Mouse (Mus musculus): Measurements from ENCODE around the gene Cope. TPM values are rescaled to one million over a fixed set of nuclear protein-coding genes. Genes with fewer than 3 reads are reported as not detected.

Gene Cope
- polyA plus RNA-seq, 1 experiment from 2014 or later, result 268 TPM

DNA sequence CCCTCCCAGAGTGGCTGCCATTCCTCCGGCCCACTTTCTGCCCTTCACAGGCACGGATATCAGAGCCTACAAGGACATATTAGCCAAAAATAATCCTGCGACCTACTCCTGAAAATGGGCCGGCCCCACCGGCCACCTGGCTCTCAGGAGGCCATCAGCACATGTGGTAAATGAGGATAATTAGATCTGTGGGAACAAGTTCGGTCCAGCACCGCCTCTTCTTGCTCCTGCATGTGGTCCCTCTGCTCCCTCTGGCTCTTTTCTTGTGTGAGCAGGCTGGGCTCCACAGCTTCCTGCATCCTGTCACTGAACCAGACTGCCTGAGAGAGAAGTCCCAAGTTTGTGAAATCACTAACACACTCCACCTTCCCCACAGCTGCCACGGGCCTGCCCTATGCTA, 23.1 kb upstream of the Cope start:
- Histone ChIP-seq H3K9ac (no peak overlapping the region), H3K9me3 (replicated peaks) (no peaks in the 10 kb centered on the region), H3K27ac (no peak overlapping the region), H3K4me2 (no peak overlapping the region), H3K36me3 (ENCODE audit: poor library complexity, severe bottlenecking) (no peaks in the 10 kb centered on the region), H3K27me3 (no peaks in the 10 kb centered on the region), H3K4me1 (peaks cover 14% of the 10 kb centered on the region), H3K4me3 (no peak overlapping the region)
- WGBS, result 69% methylated on average over 8 of the region's 8 CpGs
- ATAC-seq, result no peak

DNA sequence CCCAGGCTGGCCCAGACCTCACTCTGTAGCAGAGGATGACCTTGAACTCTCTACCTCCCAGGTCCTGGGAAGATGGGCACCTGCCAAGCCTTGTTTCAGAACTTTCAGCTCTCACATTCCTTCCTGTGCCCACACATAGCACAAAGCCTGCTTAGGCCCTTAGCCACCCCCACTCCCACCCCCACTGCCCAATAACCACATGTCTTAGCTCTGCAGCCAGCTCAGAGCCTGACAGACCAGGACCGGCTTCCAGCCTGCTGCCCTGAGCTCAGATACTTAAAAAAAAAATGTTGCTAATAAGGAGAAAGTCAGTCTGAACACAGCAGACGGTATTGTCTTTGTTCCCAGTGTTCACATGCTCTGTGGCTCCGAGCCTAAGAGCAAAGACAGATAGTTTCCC, 21.3 kb upstream of the Cope start:
- Histone ChIP-seq H3K4me2 (no peak overlapping the region), H3K4me3 (no peak overlapping the region), H3K9ac (no peak overlapping the region), H3K4me1 (peaks cover 19% of the 10 kb centered on the region), H3K27me3 (no peaks in the 10 kb centered on the region), H3K27ac (no peak overlapping the region), H3K9me3 (replicated peaks) (no peaks in the 10 kb centered on the region), H3K36me3 (ENCODE audit: poor library complexity, severe bottlenecking) (peaks cover 14% of the 10 kb centered on the region)
- ATAC-seq, result no peak
- WGBS, result 29% methylated on average over 3 of the region's 3 CpGs

DNA sequence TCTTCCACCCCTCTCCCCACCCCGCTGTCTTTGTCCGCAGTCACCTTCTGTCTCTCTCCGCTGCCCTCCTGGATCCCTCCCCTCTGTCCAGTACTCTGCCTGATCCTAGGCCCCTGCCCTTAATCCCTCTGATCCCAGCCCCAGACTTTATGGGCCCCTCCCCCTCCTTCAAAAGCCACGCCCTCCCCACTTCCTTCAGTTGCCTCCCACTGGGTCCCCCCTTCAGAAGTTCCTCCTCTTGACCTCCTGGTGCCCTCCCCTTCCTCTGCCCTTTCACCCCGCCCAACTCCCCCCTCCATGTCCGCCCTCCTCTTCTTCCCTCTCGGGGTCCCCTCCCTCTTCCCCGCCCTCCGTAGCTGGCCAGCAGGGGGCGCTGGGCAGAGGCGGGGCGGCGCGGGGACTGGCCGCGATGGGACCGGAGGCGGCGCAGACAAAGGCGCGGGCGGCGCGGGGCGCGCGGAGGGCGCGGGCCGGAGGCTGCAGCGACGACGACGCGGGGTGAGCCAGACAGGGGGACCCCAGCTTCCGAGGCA, 19.6 kb upstream of the Cope start, which contains the start of gene Homer3:
TSS of gene Homer3 (plus strand) at position 225 of the 533 bp plus-strand sequence.
- peak; percentile 91 for ATAC-seq
- peak within 1 kb of the TSS; percentile 62 for H3K27ac ChIP-seq
- H3K4me3 ChIP-seq, result peak within 1 kb of the TSS; percentile 91
- WGBS, result 2% methylated on average over 33 of the region's 36 CpGs
- peaks cover 6% of the 10 kb centered on the region for H3K9me3 ChIP-seq (replicated peaks)
- H3K27me3 ChIP-seq, result no peaks in the 10 kb centered on the region
- peak within 1 kb of the TSS; percentile 91 for H3K4me2 ChIP-seq
- H3K4me1 ChIP-seq, result peaks cover 19% of the 10 kb centered on the region
- peaks cover 30% of the 10 kb centered on the region for H3K36me3 ChIP-seq (ENCODE audit: poor library complexity, severe bottlenecking)
- peak within 1 kb of the TSS; percentile 96 for H3K9ac ChIP-seq

DNA sequence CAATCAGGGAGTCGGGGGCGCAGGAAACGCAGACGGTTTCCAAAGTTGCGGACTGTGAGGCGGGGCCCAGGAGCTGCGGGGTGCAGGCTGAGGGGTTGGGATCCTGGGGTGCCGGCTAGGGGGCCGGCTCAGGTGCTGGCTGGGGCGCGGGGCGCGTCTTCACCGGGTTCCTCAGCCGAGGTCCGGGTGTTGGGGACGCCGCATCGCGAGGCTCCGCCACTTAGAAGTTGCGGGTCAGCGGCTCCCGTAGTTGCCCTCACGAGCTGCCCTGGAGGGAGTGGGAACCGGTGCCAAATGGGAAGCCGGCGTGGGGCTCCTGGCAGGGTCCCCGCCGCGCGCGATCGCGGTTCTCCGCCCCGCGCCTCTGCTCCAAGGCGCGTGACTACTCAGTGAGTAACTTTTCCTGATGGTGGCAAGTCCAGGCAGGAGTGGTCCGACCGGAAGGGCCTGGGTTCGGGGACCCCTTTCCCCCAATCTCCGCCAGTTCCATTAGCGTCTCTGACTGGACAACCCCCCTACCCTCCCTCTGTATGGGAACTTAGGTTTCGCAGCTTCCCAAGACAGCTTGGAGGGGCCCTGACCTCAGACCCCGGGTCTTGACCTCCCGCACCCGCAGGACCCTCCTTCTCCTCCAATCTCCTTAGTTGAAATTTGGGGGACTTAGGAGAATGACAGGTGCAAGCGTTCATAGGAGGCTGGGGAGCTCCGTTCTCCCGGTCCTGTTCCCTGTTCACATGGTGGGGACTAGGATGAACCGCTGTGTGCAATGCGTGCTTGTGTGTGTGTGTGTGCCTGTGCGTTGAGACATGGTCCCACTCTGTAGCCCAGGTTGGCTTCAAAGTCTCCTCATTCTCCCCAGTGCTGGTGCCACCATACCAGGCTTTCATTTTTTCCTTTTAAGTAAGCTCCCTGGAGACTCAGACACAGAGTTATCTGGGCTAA, 18.9 kb upstream of the Cope start:
- Histone ChIP-seq H3K4me3 (peak overlapping the region; percentile 91), H3K36me3 (ENCODE audit: poor library complexity, severe bottlenecking) (peaks cover 38% of the 10 kb centered on the region), H3K4me1 (peaks cover 19% of the 10 kb centered on the region), H3K9me3 (replicated peaks) (peaks cover 6% of the 10 kb centered on the region), H3K9ac (peak overlapping the region; percentile 96), H3K27me3 (no peaks in the 10 kb centered on the region), H3K27ac (peak overlapping the region; percentile 62), H3K4me2 (peak overlapping the region; percentile 91)
- 2% methylated on average over 52 of the region's 55 CpGs for WGBS
- ATAC-seq, result peak; percentile 61

DNA sequence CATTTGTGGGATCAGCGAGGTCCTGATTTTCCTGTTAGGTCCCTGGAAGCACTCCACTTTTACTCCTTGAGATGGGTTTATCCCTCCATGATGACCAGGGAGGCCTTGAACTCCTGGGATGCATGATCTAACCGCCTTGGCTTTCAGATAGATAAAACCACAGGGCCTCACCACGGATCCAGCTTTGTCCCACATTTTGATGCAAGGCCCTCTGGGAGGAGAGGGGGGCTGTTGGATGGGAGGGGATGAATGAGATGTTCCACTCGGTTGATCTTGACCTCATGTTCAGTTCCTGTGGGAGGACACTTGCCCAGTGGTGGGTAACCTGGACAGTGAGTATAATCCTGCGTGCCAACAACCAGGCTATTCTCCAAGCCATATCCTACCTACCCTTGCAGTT, 17.9 kb upstream of the Cope start:
- Histone ChIP-seq H3K27ac (no peak overlapping the region), H3K4me2 (peak overlapping the region; percentile 91), H3K36me3 (ENCODE audit: poor library complexity, severe bottlenecking) (peaks cover 48% of the 10 kb centered on the region), H3K27me3 (no peaks in the 10 kb centered on the region), H3K9ac (no peak overlapping the region), H3K4me1 (peaks cover 19% of the 10 kb centered on the region), H3K4me3 (peak overlapping the region; percentile 91; the same call in 1 of the 2 replicates), H3K9me3 (replicated peaks) (peaks cover 6% of the 10 kb centered on the region)
- WGBS, result 81% methylated on average over 5 of the region's 5 CpGs
- no peak for ATAC-seq

DNA sequence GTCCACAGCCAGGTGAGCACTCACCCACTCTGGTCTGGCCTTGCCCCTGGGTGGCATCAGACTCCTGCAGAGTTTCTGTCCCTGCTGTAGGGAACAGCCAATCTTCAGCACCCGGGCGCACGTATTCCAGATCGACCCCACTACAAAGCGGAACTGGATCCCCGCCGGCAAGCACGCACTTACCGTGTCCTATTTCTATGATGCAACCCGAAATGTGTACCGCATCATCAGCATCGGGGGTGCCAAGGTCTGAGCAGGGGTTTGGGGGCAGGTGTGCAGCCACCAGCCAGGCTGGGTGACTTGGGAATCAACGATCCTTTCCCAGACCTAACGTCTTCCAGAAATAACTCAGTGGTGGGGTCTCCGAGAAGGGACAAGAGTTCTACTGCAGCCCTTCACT, 17.0 kb upstream of the Cope start:
- H3K4me3 ChIP-seq, result no peak overlapping the region
- H3K27me3 ChIP-seq, result no peaks in the 10 kb centered on the region
- H3K27ac ChIP-seq, result no peak overlapping the region
- H3K4me1 ChIP-seq, result peaks cover 19% of the 10 kb centered on the region
- peaks cover 57% of the 10 kb centered on the region for H3K36me3 ChIP-seq (ENCODE audit: poor library complexity, severe bottlenecking)
- ATAC-seq, result no peak
- WGBS, result 96% methylated on average over 15 of the region's 15 CpGs
- peaks cover 6% of the 10 kb centered on the region for H3K9me3 ChIP-seq (replicated peaks)
- no peak overlapping the region for H3K4me2 ChIP-seq
- no peak overlapping the region for H3K9ac ChIP-seq

DNA sequence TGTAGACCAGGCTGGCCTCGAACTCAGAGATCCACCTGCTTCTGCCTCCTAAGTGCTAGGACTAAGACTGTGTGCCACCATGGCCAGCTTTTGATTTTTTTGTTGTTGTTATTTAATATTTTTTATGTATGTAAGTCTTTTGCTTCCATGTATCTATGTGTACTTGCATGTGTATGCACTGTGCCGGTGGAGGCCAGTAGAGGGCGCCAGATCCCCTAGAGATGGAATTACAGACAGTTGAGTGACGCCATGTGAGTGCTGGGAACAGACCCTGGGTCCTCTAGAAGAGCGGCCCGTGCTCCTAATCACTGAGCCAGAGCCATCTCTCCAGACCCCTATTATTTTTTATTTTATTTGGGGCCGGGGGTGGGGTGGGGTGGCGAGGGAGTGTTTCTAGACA, 15.6 kb upstream of the Cope start:
- Histone ChIP-seq H3K36me3 (ENCODE audit: poor library complexity, severe bottlenecking) (peaks cover 71% of the 10 kb centered on the region), H3K4me1 (peaks cover 19% of the 10 kb centered on the region), H3K4me3 (no peak overlapping the region), H3K9me3 (replicated peaks) (peaks cover 6% of the 10 kb centered on the region), H3K27me3 (no peaks in the 10 kb centered on the region), H3K27ac (no peak overlapping the region), H3K4me2 (no peak overlapping the region), H3K9ac (no peak overlapping the region)
- no peak for ATAC-seq
- WGBS, result 91% methylated on average over 8 of the region's 8 CpGs

DNA sequence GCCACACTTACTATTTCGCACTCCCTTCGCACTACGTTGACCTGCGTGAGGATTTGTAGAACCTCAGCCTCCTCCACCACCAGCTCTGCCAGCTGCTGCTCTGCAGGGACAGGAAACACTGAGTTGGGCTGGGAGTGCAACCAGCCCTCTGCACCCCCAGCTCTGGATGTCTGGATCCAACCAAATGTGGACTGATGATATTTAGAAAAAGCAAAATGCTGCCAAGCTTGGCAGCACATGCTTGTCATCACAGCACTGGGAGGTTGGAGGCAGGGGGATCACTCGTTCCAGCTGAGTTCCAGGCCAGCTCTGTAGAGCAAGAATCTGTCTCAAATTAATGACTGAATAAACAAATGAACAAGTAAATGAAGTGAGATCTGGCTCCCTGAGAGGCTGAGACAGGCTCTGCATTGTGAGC, 8.3 kb upstream of the Cope start:
- Histone ChIP-seq H3K27ac (no peak overlapping the region), H3K9ac (no peak overlapping the region), H3K27me3 (no peaks in the 10 kb centered on the region), H3K4me1 (no peaks in the 10 kb centered on the region), H3K36me3 (ENCODE audit: poor library complexity, severe bottlenecking) (peaks cover 95% of the 10 kb centered on the region), H3K9me3 (replicated peaks) (no peaks in the 10 kb centered on the region), H3K4me2 (no peak overlapping the region), H3K4me3 (no peak overlapping the region)
- 74% methylated on average over 5 of the region's 5 CpGs for WGBS
- ATAC-seq, result no peak

DNA sequence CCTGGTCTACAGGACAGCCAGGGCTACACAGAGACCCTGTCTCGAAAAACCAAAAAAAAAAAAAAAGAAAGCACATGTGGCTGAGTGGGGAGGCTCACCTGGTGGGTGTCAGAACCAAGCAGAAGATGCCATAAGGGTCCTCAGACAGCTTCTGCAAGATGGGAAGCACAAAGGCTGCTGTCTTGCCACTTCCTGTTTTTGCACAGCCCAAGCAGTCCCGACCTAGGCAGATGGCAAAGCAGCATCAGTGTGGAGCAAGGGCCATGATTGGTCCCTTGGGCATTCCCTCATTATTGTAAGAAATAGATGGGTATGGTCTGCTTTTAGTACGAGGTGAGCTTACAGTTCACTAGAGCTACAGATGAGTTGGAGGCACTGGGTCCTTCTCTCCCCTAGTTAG, 1.4 kb upstream of the Cope start:
- Histone ChIP-seq H3K4me3 (no peak overlapping the region), H3K9me3 (replicated peaks) (no peaks in the 10 kb centered on the region), H3K27me3 (no peaks in the 10 kb centered on the region), H3K27ac (no peak overlapping the region), H3K36me3 (ENCODE audit: poor library complexity, severe bottlenecking) (peaks cover 53% of the 10 kb centered on the region), H3K9ac (no peak overlapping the region), H3K4me1 (peaks cover 22% of the 10 kb centered on the region), H3K4me2 (no peak overlapping the region)
- 86% methylated on average over 3 of the region's 3 CpGs for WGBS
- no peak for ATAC-seq

DNA sequence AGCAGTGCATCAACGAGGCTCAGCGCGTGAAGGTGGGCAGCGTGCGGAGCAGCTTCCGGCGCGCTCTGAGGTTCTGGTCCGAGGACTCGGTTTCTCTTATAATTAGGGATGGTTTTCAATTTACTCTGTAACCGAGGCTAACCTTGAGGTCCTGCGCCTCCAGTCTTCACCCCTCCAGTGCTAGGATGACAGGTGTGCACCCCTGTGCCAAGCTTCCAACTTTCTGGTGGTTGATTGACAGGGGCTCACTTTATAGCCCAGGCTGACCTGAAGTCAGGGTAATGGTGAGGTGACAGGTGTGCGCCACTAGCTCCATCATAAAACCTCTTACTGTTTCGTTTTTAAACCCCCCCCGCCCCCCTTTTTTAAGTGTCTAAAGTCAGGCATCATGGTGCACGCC, 583 bp downstream of the Cope start:
- Histone ChIP-seq H3K36me3 (ENCODE audit: poor library complexity, severe bottlenecking) (peaks cover 51% of the 10 kb centered on the region), H3K27ac (peak overlapping the region; percentile 5; the same call in 1 of the 2 replicates), H3K4me2 (peak overlapping the region; percentile 98), H3K4me1 (peaks cover 22% of the 10 kb centered on the region), H3K9me3 (replicated peaks) (no peaks in the 10 kb centered on the region), H3K4me3 (peak overlapping the region; percentile 65), H3K27me3 (no peaks in the 10 kb centered on the region), H3K9ac (peak overlapping the region; percentile 84)
- WGBS, result 5% methylated on average over 16 of the region's 16 CpGs
- peak; percentile 34 for ATAC-seq

DNA sequence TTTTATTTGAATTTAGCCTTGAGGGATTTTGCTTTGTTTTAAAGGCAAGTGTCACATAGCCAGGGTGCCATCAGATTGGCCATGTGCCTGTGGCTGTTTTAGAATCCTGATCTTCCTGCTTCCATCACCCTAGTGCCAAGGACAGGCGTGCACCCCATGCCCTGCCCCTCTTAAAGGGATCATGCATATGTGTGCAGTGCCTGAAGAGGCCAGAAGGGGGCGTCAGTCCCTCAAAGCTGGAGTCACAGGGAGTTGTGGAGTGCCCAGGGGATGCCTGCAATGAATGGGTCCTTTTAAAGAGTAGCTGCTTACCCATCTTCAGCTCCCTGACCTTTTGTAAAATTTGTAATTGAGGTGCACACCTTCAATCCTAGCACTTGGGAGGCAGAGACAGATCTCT, 7.0 kb downstream of the Cope start:
- Histone ChIP-seq H3K4me2 (no peak overlapping the region), H3K9me3 (replicated peaks) (no peaks in the 10 kb centered on the region), H3K4me3 (no peak overlapping the region), H3K36me3 (ENCODE audit: poor library complexity, severe bottlenecking) (peaks cover 92% of the 10 kb centered on the region), H3K27ac (no peak overlapping the region), H3K27me3 (no peaks in the 10 kb centered on the region), H3K9ac (no peak overlapping the region), H3K4me1 (no peaks in the 10 kb centered on the region)
- WGBS, result 28% methylated on average over 2 of the region's 2 CpGs
- ATAC-seq, result no peak

DNA sequence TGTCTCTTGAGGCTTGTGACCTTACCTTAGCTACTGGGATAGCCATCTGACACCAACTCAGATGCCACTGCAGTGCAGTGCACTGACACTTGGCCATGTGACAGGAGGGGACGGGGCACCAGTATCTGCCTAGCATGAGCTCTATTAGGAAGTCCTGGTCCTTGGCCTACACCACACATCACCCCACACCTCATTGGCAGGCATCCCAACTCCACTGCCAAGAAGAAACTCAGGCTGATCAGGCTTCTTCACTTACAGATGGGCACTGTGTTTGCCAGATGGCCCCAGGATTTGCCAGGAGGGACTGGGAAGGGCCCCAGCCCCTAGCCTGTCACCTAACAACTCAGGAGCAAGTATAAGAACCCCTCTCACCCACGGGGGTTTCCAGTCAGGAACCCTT, 11.1 kb downstream of the Cope start:
- no peak overlapping the region for H3K4me3 ChIP-seq
- H3K4me2 ChIP-seq, result no peak overlapping the region
- H3K27ac ChIP-seq, result no peak overlapping the region
- H3K9ac ChIP-seq, result no peak overlapping the region; the same call in 1 of the 2 replicates
- ATAC-seq, result no peak
- H3K4me1 ChIP-seq, result peaks cover 37% of the 10 kb centered on the region
- WGBS, result 94% methylated on average over 2 of the region's 2 CpGs
- H3K36me3 ChIP-seq (ENCODE audit: poor library complexity, severe bottlenecking), result peaks cover 55% of the 10 kb centered on the region
- no peaks in the 10 kb centered on the region for H3K9me3 ChIP-seq (replicated peaks)
- no peaks in the 10 kb centered on the region for H3K27me3 ChIP-seq
